Mouse (Mus musculus) liver, adult 2 months (tissue): ENCODE measurements around the gene Dnajc11.

Experiments used
- CTCF ChIP-seq: fragments of 200-500 bp; IDR thresholded peaks from 2 replicates; pipeline ENCODE4 v1.5.1; 2011; ENCODE audit warnings: low read depth, low read length, control low read depth
- POLR2A ChIP-seq: fragments of 200-500 bp; IDR thresholded peaks from 2 replicates; pipeline ENCODE4 v1.6.1; 2011; ENCODE audit warnings: low read length, control low read depth; ENCODE audit not compliant: insufficient read depth; ENCODE audit errors: extremely low read depth

GRCm38 (mm10) chr4:152028456-152028855 lies 95.0 kb downstream of the Dnajc11 start:
- no peak for TF ChIP-seq POLR2A
- no peak for TF ChIP-seq CTCF
